In the genomic region with DNA sequence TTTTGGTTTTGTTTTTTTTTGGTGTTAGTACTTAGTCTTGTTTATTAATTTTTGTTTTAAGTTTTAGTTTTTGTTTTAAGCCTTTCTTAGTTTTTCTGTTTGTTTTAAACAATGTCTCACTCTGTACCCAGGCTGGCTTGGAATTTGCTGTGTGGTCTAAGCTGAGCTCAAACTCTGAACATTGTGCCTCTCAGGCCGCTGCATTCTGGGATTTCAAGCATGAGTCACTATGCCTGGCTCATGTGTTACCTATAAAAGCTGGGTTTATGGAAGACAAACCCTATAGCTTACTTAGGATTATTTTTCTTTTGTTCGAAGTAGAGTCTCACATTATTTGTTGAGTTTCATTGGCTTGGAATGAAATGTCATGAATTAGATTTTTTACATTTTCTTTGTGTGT, we compare ENCODE assay signal across 23 mouse cellular contexts.
DNase-seq lines count a peak whose midpoint lies in the region.
"Had no signal": no experiment of that assay in that cellular context is flagged by ENCODE, and none has a peak within 500 bp of the region (broad histone marks: within the 10 kb centered on the region; RNA-seq: fewer than 3 reads in every experiment).

No protein-coding gene starts in this region.

- no peaks in the 10 kb centered on the region for H3K36me3 ChIP-seq in heart, embryonic 10.5 days
- H3K36me3 ChIP-seq: embryonic facial prominence, embryonic 13.5 days; forebrain, embryonic 12.5 days; forebrain, embryonic 15.5 days; heart, embryonic 13.5 days; hindbrain, embryonic 12.5 days; hindbrain, embryonic 15.5 days had no signal

- H3K27me3 ChIP-seq in heart, embryonic 10.5 days (ENCODE audit: insufficient read depth, poor library complexity, severe bottlenecking) = no peaks in the 10 kb centered on the region
- H3K27me3 ChIP-seq: CH12.LX; embryonic facial prominence, embryonic 13.5 days; forebrain, embryonic 12.5 days; forebrain, embryonic 15.5 days; heart, embryonic 13.5 days; hindbrain, embryonic 12.5 days; hindbrain, embryonic 15.5 days had no signal

- H3K4me1 ChIP-seq in heart, embryonic 10.5 days = peaks cover 6% of the 10 kb centered on the region; the same call in 1 of the 2 replicates
- H3K4me1 ChIP-seq: embryonic facial prominence, embryonic 13.5 days; forebrain, embryonic 12.5 days; forebrain, embryonic 15.5 days; hindbrain, embryonic 12.5 days had no signal

- intact Hi-C loops in heart, postnatal 25 days (cut with DNase I) = no loop called here

- H3K4me3 ChIP-seq in heart, embryonic 10.5 days = no peak overlapping the region
- H3K4me3 ChIP-seq: embryonic facial prominence, embryonic 13.5 days; forebrain, embryonic 12.5 days; forebrain, embryonic 15.5 days; heart, embryonic 13.5 days; hindbrain, embryonic 12.5 days; hindbrain, embryonic 15.5 days had no signal

- 86% methylated on average over 2 of the region's 2 CpGs for WGBS in heart, embryonic 10.5 days

- no peaks in the 10 kb centered on the region for H3K9me3 ChIP-seq in heart, embryonic 10.5 days
- H3K9me3 ChIP-seq: embryonic facial prominence, embryonic 13.5 days; forebrain, embryonic 12.5 days; forebrain, embryonic 15.5 days; G1E; heart, embryonic 13.5 days; hindbrain, embryonic 12.5 days; hindbrain, embryonic 15.5 days had no signal

- no peak overlapping the region for H3K27ac ChIP-seq in heart, embryonic 10.5 days
- H3K27ac ChIP-seq: embryonic facial prominence, embryonic 13.5 days; forebrain, embryonic 12.5 days; forebrain, embryonic 15.5 days; heart, embryonic 13.5 days; hindbrain, embryonic 12.5 days; hindbrain, embryonic 15.5 days had no signal

- DNase-seq in heart, embryonic 10.5 days (ENCODE audit: low spot score) = peak; percentile 25
- DNase-seq in heart, postnatal 25 days (ENCODE audit: low spot score) = no peak
- DNase-seq in 3T3-L1 (ENCODE audit: low read depth, low spot score) = peak; percentile 79
- peak; percentile 56 for DNase-seq in Muller cell, postnatal 12 days (ENCODE audit: inconsistent ontology term)
- peak; percentile 45 for DNase-seq in fibroblast of lung, adult 2 months (ENCODE audit: low read depth)
- DNase-seq in adrenal gland, postnatal 36 days = no peak
- DNase-seq: adrenal gland, adult 8-10 months; adrenal gland, postnatal 25 days; cerebellum, adult 11 months; cerebellum, adult 2 months; cerebellum, adult 9-11 months; cerebellum, postnatal 25 days; gastrocnemius, postnatal 36 days; heart, postnatal 14 days; kidney, adult 2 months had no signal

Comparison
In these comparisons a context has a peak if more than half of its experiments do, and no peak if none do; other contexts are left out.
1. DNase-seq: peak in heart, embryonic 10.5 days (single experiment), 3T3-L1 (single experiment), Muller cell, postnatal 12 days (single experiment) and fibroblast of lung, adult 2 months (single experiment); none in heart, postnatal 25 days (single experiment) and adrenal gland, postnatal 36 days (0 of 2).